Mouse (Mus musculus) lung, postnatal 4 days (tissue): ENCODE measurements around the gene Actn4.
"Not testable (repeated sequence)": the region's sequence is repeated elsewhere in the genome, so short reads cannot be mapped to it uniquely, and the experiment has no call there.

ENCODE experiments used
- DNase-seq, 2 experiments: peaks; one replicate each; pipeline ENCODE4 v3.0.0; 2021

The Actn4 gene

DNA sequence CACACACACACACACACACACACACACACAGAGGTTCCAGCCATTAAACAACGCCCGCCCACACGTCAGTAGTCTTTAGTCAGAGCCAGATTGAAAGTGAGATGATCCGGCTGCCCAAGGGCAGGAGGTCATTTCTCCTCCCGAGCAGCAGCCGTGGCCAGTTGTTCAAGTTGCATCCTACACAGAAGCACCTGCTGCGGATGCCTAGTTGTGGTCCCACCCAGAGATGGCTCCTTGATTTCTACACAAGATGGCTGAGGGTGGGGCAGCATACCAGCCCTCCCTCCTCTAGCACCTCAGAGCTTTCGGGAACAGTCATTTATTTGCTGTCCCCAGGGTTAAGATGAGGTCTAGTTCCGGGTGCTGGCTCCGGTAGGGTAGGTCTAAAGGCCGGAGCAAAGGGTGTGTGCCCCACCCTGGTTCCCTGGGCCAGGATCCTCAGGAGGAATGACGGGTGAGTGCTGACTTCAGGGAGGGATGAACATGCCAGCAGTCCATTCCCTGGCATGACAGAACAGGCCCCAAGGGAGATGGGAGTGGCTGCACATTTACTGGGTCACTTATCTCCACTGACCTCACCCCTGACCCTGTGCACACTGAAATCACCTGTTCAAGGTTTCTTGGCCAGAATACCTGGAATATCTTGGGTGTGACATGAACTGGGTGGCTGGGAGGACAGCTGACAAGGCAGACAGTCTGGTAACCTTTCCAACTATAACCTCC lies 7.7 kb upstream of the Actn4 start:
- peak in 1 of 2 experiments; percentile 53 for DNase-seq

DNA sequence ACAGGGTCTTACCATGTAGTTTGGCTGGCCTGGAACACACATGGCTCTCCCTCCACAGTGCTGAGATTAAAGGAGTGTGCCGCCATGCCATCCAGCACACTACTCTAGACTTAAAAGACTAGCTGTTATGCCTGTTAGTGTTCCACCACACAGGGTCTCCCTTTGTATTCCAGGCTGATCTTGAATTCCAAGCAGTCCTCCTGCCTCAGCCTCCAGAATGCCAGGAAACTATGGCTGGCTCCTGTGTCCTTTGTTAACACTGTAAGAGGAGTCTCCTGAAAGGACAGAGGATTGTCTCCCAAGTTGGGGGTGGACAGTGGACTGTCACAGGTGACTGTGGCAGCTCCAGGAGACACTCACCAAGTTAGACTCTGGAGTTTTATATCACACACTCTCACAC lies 7.1 kb upstream of the Actn4 start:
- no peak for DNase-seq

DNA sequence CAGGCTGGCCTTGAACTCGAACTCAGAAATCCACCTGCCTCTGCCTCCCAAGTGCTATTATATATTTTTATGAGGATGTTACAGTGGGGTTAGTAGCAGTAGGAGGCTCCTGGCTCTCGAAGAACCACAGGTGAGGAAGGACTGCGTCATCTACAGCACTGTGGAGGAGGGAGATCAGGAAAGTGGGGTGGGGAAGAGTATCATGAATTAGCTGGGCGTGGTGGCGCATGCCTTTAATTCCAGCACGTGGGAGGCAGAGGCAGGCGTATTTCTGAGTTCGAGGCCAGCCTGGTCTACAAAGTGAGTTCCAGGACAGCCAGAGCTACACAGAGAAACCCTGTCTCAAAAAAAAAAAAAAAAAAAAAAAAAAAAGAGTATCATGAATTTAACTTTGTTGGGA lies 6.0 kb upstream of the Actn4 start:
- not testable (repeated sequence) for DNase-seq

DNA sequence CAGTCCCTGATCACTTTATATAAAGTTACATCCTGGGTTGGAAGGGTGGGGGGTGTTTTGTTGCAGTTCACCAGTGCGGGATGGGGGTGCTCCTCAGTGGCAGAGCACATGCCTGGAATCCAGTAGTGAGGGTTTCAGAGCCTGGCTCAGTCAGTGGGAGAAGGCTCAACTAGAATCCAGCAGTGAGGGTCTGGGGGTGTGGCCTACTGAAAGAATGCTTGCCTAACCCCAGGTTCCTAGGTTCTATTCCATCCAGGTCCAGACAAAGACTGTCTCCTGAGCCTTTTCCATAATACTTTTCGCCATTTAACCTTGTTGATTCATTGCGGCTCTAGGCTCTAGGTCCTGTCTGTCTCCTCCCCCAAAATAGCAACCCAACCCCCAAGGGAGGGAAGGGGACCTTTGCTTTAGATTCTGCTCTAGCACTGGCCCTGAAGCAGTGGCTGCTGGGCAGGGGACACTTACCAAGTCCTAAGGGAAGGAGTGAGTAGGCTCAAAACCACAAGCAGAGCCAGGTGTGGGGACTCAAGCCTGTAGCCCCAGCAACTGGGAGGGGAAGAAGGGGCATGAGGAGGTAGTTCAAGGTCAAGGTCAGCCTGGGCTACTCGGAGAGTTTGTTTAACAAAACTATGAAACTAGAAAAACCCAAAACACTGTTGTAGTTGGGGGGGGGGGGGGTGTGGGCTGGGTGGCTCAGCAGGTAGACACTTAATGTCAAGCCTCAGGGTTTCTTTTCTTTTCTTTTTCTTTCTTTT lies 4.8 kb upstream of the Actn4 start:
- no peak for DNase-seq

DNA sequence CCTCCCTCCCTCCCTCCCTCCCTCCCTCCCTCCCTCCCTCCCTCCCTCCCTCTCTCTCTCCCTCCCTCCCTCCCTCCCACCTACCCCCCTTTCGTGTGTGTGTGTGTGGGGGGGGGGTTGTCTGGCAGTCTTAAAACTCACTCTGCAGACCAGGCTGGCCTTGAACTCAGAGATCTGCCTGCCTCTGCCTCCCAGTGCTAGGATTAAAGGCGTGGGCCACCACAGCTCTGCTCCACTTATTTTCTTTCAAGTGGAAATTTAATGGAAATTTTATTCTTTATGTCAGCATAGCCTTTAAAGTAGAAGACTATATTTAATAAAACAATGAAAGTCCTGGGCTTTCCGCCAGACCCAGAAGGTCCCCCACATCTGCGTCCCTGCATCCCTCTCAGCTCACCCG lies 4.0 kb upstream of the Actn4 start:
- DNase-seq = no peak

DNA sequence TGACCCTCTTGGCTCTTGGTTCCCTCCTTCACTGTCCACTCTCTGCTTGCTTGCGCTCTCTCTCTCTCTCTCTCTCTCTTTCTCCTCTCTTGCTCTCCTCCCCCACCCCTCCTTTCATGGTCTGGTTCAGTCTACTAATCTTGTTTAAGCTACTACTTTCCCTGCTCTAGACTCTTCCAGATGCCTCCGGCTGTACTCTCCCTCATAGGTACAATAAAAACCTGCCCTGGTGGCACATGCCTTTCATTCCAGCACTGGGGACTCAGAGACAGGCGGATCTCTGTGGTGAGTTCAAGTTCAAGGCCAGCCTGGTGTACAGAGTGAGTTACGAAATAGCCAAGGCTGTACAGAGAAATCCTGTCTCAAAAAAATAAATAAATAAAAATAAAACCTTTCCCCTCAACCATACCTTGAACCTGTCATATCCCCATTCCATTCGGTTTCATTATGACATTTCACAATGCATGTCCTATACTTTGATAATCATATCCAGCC lies 3.3 kb upstream of the Actn4 start:
- DNase-seq = no peak

DNA sequence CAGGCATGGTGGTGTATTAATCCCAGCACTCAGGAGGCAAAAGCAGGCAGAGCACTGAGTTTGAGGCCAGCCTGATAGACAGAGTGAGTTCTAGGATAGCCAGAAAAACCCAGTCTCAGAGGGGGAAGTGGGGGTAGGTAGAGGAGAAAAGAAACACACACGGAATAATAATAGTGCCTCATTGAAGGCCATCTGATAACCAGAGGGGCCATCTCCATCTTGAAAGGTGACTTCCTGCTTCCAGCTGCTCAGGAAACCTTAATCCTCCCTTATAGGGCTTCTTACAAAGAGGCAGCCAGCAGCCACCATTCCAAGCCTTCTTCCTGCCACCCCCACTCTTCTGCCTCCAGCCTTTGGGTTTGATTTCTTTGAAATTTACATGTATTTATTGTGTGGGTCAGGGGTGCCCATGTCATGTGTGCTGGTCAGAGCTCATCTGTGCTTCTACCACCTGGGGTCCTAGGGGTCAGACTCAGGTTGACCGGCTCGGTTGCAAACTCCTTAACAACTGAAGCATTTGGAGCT lies 1.3 kb upstream of the Actn4 start:
- DNase-seq = no peak

DNA sequence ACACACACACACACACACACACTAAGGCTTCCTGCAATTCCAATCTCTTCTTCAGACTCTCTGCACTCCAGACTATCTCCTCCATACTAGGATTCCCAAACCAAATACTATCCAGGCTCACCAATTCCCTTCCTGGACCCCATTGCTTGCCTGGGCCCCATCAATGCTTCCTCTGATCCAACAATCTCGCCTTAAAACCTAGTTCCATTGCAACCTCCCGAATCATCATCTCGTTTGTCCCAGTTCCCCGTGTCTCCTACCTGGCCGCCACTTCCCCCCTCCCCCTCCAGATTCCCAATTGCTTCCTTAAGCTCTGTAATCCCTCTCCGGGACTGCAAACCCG lies 585 bp downstream of the Actn4 start:
- DNase-seq = no peak

DNA sequence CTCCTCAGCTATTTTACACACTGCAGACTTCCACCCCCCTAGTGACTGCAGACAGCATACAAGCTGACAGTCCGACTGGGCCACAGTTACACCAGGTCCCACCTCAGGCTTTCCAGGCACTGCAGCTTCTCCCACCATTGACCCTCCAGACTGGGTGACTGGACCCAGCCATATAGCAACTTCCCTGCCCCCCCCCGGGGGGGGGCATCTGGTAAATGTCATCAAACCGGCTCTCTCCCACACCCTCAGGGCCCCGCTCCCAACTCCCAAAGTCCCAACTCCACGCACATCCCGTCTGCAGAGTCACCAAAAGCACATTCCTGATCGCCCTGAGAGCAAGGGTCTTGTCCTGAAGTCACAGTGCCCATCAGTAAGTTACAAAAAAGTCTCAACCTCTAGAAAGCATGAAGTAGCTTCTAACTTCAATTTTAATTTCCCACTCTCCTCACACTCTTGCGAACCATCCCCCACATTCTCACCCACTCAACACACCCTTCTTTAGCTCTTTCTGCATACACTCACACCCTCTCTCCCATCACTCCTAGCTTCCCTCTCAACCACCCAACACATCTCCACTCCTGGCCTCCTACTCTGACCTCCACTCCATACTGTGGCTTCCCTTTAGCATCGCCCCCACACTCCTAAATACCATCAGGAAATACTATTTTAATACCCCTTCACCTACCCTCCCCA lies 1.6 kb downstream of the Actn4 start:
- no peak for DNase-seq

DNA sequence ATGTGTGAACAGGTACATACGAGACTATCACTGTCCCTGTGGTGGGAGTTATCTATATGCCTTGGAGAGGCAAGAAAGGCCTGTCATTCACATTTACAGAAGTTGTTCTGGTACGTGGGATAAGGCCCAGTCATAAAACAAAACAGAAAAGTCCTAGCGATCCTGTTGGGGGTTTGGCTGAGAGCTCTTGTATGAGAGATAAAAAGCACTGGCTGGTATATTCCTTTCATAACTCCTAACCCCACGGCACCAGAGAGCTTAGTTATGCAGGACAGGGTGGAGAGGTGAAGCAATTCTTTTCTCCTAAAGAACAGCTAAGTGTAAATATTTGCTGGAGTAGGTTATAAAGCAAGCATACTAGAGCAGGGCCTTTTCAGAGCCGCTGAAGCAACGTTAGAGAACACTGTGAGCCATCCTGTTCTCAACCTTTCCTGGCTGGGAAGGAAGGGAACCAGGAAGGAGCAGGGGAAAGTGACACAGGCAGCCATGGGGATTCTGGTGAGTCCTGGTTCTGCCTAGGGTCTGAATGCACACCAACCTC lies 2.6 kb downstream of the Actn4 start:
- DNase-seq = peak in 1 of 2 experiments; percentile 54

DNA sequence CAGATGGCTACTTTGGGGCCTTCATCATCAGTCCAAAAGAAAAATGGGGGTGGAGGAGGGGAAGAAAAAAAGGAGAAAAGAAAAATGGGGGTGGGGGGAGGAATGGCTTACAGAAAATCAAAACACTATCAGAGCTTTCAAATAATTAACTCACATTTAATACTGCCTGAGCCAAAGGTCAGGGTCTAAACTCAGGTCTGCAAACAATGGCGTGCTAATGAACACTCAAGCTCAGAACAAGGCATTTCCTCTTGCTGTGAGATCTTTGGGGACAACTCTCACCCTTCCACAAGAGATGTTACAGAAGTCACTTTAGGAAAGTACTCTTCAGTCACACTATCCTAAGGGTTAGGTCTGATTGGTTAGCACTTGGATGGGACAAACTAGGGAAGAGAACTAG lies 3.4 kb downstream of the Actn4 start:
- no peak for DNase-seq

DNA sequence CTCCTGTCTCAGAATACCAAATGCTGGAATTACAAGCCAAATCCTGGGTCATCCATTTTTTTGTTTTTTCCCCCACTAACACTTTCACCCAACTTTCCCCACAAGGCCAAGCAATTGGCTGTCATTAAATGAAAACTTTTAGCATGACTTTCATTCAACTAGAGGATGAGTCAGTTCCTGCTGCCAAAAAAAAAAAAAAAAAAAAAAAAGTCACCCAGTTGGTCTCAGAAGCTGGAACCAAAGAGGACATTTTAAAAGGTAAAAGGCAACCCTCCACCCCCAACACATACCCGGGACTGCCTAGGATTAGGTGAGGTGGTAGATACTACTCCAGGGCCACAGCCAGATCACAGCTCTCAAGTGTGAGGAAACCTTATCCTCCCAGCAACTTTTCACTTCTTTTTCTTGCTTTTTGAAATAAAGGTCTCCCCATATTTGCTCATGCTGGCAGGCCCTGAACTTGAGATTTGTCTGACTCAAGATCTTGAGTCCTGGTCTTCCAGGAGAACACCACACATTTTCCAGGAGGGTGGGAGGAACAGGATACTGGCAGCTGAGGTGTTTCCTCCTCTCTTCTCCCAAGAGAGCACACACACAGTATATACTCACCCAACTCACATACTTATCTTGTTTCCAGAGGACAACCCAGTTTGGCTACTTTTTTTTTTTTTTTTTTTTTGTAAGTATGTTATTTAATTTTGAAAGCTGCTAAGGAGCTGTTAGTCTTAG lies 4.0 kb downstream of the Actn4 start:
- no peak for DNase-seq

DNA sequence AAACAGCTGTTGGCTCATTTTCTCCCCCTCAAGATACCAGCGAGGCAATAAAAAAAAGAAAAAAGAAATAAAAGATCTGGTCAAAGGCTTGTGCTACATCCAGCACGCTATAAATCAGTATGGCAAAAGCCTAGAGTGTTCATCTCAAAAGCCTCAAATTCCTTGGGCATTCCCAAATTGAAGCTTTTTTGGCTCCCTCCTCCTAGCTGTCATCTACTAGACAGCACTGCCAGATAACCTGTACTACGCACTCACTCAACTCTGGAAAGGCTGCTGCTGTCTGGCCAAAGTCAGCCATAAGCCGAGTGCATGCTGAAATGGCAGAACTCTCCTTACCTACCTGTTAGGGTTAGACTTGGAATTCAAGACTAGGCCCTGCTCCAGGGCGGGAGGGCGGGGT lies 4.9 kb downstream of the Actn4 start:
- no peak for DNase-seq

DNA sequence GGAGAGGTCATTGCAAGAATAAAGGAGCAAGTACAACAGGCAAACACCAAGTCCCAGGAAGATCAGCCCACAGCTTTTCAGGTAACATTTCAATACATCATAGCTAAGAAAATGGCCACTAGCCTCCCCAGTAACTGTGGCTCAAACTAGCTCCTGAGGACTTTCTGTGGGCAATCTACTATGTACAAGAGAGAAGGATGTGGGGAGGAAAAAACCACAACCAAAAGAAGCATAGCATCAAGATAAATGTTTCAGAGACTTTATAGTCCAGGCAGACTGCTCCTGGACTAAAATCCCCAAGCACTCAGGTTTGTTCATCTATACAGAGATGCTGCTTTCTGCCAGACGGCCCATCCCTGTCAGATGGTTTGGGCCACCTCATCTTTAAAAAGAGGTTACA lies 5.9 kb downstream of the Actn4 start:
- no peak for DNase-seq

DNA sequence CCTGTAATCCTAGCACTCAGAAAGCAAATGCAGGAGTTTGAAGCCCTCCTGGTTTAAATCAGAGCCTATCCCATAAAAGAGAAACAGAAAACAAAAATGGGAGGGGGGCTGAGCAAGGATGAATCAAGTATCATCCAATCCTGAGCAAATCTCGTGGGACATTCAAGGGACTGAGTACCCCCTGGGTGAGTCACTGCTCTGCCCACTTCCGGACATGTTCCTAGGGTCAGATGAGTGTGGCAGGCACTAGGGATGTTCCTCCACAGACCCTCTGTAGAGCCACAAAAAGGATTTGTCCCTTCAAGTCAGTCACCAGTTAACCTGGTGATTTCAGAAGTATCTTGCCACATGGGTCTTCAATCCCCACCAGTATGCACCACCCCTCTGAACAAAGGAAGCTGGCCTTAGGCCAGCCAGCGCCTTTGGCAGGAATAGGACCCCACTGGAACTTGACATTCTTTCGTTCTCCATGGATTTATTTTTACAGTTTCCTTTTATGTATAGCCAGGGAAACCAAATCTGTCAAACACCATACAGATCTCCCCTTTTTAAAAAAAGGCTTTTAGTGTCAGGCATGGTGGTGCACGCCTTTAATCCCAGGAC lies 6.7 kb downstream of the Actn4 start:
- DNase-seq = peak in 1 of 2 experiments; percentile 59

DNA sequence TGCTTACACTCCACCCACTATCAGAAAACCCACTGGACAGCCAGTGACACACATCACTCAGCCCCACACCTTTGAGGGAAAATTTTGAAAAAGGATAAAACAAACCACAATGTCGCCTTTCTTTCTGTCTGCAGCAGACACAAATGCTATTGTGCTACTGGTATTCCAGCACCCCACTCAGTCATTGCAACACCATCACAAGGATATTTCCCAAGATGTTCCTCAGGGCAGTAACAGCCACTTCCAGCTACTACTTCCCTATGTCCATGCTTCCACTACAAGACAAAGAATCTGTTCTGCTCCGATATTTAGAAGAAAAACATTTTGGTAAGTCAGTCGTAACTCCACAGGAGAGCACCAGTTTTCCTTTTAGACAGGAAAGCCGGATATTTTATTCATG lies 7.4 kb downstream of the Actn4 start:
- no peak for DNase-seq

DNA sequence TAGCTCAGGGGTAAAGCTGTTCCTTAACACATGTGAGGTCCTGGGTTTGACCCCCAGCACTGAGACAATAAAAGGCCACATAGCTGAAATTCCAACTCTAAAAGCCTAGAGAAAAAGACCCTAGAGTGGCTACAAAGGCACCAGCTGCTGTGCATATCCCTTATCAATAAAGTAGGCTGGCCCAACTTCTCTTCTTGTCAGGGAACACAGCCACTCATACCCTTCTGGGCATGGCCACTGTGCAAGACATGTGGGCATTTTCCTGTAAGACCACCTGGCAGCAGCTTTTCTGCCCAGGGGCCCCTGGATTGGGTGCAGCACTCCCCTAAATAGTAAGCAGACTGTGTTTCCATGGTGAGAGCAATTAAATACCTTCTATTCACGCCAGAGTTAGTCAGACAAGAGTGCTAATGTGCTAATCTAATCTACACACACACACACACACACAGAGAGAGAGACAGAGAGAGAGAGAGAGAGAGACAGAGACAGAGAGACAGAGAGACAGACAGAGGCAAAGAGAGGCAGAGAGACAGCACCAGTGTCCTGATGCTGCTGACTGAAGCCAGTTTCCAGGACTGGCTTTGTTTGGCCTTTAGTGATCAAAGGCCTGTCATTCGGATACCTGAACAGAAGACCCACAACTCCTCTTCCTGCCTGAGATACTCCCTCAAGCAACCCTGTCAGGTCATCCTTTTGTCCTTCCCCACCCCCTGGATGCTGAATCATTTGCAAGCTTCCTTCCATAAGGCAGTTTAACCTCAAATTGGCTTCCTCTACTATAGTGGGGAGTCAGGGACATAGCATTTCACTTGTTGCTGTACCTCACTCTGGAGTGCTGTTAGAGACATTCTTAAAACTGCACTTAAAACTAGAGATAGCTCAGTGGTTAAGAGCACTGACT lies 8.4 kb downstream of the Actn4 start:
- no peak for DNase-seq

DNA sequence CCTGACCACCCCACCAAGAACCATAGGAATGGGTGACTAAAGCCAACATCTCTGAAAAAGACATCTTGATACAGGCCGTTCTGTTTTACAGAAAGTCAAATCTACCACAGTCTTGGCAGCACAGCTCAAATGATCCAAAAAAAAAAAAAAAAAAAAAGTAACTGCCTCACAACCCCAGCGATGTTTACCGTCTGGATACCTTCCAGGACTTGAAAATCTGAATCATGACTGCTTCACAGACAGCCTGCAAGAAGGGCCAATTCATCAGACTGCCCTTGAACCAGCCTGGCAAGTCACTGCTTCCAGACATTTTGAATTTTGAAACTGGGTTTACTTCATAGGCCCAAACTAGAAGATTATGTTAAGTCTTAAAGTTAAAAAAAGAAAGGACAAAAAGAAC lies 9.4 kb downstream of the Actn4 start:
- peak; percentile 49 to 55 for DNase-seq

DNA sequence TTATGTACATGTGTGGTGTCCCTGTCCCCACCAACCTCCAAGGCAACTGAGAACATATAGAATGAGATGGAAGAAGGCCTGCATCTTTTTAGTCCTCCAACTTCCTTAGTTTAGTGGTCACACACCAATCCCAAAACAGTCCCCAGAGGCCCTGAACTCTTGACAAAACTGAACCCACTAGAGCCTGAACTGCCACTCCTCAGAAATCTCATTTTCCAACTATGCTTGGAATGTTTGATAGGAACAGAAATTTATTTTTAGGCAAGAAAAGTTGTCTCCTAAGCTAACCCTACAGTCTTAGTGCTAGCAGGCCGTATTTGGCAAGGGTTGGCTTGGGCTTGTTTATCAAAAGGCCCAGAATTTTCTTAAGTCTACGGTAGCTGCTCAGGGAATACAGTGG lies 10.4 kb downstream of the Actn4 start:
- no peak for DNase-seq

DNA sequence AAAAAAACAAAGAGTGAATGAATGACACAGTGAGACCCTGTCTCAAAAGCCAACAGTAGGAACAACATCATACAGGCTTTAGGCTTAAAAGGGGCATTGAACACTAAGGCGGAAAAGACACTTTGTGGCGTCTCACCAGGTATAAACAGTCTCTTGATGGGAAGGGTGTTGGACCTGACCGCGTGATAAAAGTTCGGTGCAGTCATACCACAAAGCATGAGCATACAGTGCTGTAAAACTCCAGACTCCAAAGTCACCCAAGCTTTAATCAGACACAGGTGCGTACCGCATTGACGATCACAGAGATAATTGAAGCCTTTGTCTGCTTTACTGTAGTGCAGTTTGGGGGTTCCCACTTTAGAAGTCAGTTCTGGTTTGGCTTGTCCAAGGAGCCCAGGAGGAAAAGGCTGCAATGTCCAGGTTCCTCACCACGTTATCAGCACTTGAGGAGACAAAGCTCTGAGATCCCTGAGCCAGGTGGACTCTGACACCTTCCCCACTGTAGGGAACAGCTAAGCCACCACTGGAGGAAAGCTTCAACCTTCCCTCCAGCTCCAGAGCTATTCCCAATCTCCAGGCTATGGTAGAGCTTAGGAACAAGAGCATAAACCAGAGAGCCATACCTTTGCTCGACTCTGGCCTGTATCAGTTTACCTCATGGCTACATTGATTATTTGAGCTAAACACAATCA lies 11.6 kb downstream of the Actn4 start:
- DNase-seq = no peak

DNA sequence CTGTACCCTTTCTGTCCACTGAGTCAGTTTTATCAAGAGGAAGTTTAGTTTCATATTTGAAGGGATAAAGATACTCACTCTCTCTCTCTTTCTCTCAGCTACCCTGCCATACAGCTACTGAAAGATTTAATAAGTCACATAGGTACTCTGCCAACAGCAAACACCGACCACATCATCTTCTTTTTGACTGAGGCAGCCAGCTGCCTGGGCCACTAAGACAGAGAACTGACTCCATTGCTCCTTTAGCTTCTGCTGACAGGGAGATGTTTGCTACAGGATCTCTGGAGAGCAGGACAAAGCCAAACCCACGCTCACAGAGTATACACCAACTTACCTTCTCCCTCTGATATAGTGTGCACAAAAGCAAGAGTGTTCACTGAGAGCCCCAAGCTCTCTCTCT lies 12.8 kb downstream of the Actn4 start:
- no peak for DNase-seq
